Mouse (Mus musculus): ENCODE results near the gene Mamstr.

Gene Mamstr

GRCm38 (mm10) chr7:45686841-45687240 lies 47.1 kb downstream of the Mamstr start:
- ChIA-PET CTCF (no interaction called here), POLR2A (interaction anchor here in 1 of 4 experiments (1.3 kb wide), 1 partner anchor 161 kb away, joined by 3 read pairs; the partner anchor contains the start of genes Plekha4 and Ppp1r15a)

- ChIA-PET POLR2A (interaction anchor here in 3 of 4 experiments (0.6 to 3.1 kb wide), 13 partner anchors 11 to 232 kb away, joined by 3 to 13 read pairs (median 4); partner anchors contain the start of genes Car11 (in 2 of the 3) and Sphk2 (in 2 of the 3)), CTCF (no interaction called here)
These were observed 49.3 kb downstream of the Mamstr start for GRCm38 (mm10) chr7:45689099-45689498.

GRCm38 (mm10) chr7:45689800-45690199 lies 50.0 kb downstream of the Mamstr start:
- POLR2A ChIA-PET = interaction anchor here in 3 of 4 experiments (0.6 to 3.1 kb wide), 20 partner anchors 10 to 253 kb away, joined by 3 to 14 read pairs (median 4); partner anchors contain the start of genes Car11 (in 2 of the 3), Sphk2 (in 2 of the 3) and Fam83e (in 1 of the 3)
- CTCF ChIA-PET = interaction anchor here in 2 of 4 experiments (0.5 to 1.0 kb wide), 2 partner anchors 97 to 308 kb away, joined by 3 read pairs; no protein-coding TSS in a partner anchor

- CTCF ChIA-PET = interaction anchor here in 3 of 4 experiments (1.1 to 3.6 kb wide), 4 partner anchors 8 to 10 kb away, joined by 3 to 18 read pairs (median 7); partner anchors contain the start of gene Ntn5 (in 2 of the 3)
- POLR2A ChIA-PET = interaction anchor here in 2 of 4 experiments (0.6 to 3.3 kb wide), 3 partner anchors 9 to 540 kb away, joined by 4 to 17 read pairs (median 8); partner anchors contain the start of gene Ntn5 (in 1 of the 2)
These were observed 52.6 kb downstream of the Mamstr start for GRCm38 (mm10) chr7:45692364-45692763.

GRCm38 (mm10) chr7:45693921-45694591 lies 54.3 kb downstream of the Mamstr start, which contains the start of gene Sec1:
Gene Sec1 (minus strand): TSS chr7:45694402.
- ChIA-PET CTCF (interaction anchor here in 3 of 4 experiments (0.5 to 3.6 kb wide), 6 partner anchors 11 to 289 kb away, joined by 3 to 18 read pairs (median 6); partner anchors contain the start of genes Ntn5 (in 2 of the 3) and Kcna7 (in 1 of the 3)), POLR2A (interaction anchor here (0.9 to 3.3 kb wide), 13 partner anchors 10 to 175 kb away, joined by 3 to 27 read pairs (median 4); partner anchors contain the start of genes Sphk2 (in 3 of the 4), Dbp (in 2 of the 4), Fut2 (in 1 of the 4) and Ntn5 (in 1 of the 4))

- ChIA-PET CTCF (interaction anchor here in 3 of 4 experiments (0.5 to 3.6 kb wide), 4 partner anchors 12 to 246 kb away, joined by 3 to 18 read pairs (median 8); partner anchors contain the start of gene Ntn5 (in 2 of the 3)), POLR2A (interaction anchor here in 3 of 4 experiments (0.6 to 3.3 kb wide), 12 partner anchors 9 to 96 kb away, joined by 3 to 27 read pairs (median 4); partner anchors contain the start of genes Dbp (in 2 of the 3), Sphk2 (in 2 of the 3), Fam83e (in 1 of the 3) and Fut2 (in 1 of the 3))
These were observed 55.3 kb downstream of the Mamstr start for GRCm38 (mm10) chr7:45695098-45695497.
